Mouse (Mus musculus) limb, embryonic 13.5 days (tissue): ENCODE data around the gene Ak7. TPM values are rescaled to one million over a fixed set of nuclear protein-coding genes. Genes with fewer than 3 reads are reported as not detected.

Experiments
- ATAC-seq: fragments of 200-750 bp; cut with Nextera tagmentation; 2 replicates; pipeline ENCODE4 v1.8.0; 2017; ENCODE audit warnings: low read depth, moderate number of reproducible peaks, moderate TSS enrichment; ENCODE audit not compliant: low FRiP score
- H3K27ac ChIP-seq: fragments of 300-500 bp; sonication (generic); 2 replicates; pipeline ENCODE4 v1.5.1; 2015; ENCODE audit warnings: inconsistent platforms, mild to moderate bottlenecking, moderate library complexity
- H3K27me3 ChIP-seq: fragments of 300-500 bp; sonication (generic); 2 replicates; pipeline ENCODE4 v1.6.1; 2015; ENCODE audit warnings: mild to moderate bottlenecking, inconsistent platforms
- H3K36me3 ChIP-seq: fragments of 300-500 bp; sonication (generic); 2 replicates; pipeline ENCODE4 v1.6.1; 2015; ENCODE audit warnings: inconsistent platforms, mild to moderate bottlenecking, moderate library complexity
- H3K4me1 ChIP-seq: fragments of 300-500 bp; sonication (generic); 2 replicates; pipeline ENCODE4 v1.6.1; 2015; ENCODE audit warnings: inconsistent platforms
- H3K4me2 ChIP-seq: fragments of 300-500 bp; sonication (generic); replicated peaks from 2 replicates; pipeline ENCODE4 v1.6.1; 2015; ENCODE audit warnings: inconsistent platforms, mild to moderate bottlenecking, moderate library complexity
- H3K4me3 ChIP-seq: fragments of 300-500 bp; sonication (generic); 2 replicates; pipeline ENCODE4 v1.5.1; 2015; ENCODE audit warnings: moderate library complexity, mild to moderate bottlenecking, inconsistent platforms
- H3K9ac ChIP-seq: fragments of 300-500 bp; sonication (generic); 2 replicates; pipeline ENCODE4 v1.6.1; 2015; ENCODE audit warnings: mild to moderate bottlenecking, inconsistent platforms
- H3K9me3 ChIP-seq: fragments of 300-500 bp; sonication (generic); 2 replicates; pipeline ENCODE4 v1.6.1; 2016; ENCODE audit warnings: inconsistent platforms
- WGBS: fragments of 180-500 bp; shearing (Covaris S2); methylation state at CpG from one replicate; pipeline ENCODE4 v1.1.7; 2015; 5-methylcytosine and 5-hydroxymethylcytosine counted together
- polyA plus RNA-seq: library from polyadenylated mRNA; unstranded; fragments of >200 nt; fragmentation: Nextera tagmentation; extraction: Ambion mirVana; gene quantifications from 2 replicates; pipeline ENCODE4 v1.2.1, GENCODE M21; 2015

The Ak7 gene
- polyA plus RNA-seq, 1 experiment from 2014 or later, result 0.06 TPM

DNA sequence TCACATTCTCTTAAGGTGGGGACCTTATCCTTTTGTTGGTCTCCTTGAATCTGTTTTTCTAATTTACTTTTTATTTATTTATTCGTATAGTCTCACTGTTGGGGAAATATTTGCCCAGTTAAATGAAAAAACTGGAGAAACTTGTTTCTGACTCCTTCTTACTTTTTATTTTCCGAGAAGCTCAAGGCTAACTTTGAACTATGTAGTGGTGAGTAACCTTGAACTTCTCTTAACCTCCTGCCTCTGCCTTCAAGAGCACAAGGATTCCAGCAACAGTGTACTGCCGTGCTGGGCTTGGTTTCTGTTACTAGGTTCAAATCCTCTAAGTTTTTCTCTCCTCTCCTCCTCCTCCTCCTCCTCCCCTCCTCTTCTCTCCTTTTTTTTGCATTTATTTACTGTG, 55.9 kb downstream of the Ak7 start:
- no peak overlapping the region for H3K4me3 ChIP-seq
- H3K9me3 ChIP-seq, result no peaks in the 10 kb centered on the region
- H3K36me3 ChIP-seq, result no peaks in the 10 kb centered on the region
- no peak overlapping the region for H3K9ac ChIP-seq
- no peak for ATAC-seq
- WGBS, result 67% methylated on average over 3 of the region's 3 CpGs
- no peaks in the 10 kb centered on the region for H3K27me3 ChIP-seq
- H3K4me1 ChIP-seq, result 0 out of 2 replicates have a peak, but pooled peaks cover 3% of the 10 kb centered on the region
- no peak overlapping the region for H3K27ac ChIP-seq
- no peak overlapping the region for H3K4me2 ChIP-seq

DNA sequence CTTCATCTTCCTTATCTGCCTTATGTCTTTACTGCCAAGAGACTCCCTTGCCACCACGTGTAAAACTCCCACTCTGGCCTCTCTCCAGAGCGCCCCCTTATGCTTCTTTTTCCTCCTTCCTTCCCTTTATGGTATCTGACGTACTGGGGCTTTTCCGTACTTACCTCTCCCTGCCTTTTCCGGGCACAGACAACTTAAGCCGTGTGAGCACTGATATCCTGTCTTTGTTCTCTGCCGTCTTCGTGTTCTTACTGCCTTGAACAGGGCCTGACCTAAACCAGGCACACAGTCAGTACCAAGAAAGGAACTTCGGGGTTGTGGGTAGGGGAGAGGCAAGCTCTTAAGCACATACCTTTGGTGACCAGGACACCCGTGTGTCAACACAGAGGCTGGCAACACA, 63.9 kb downstream of the Ak7 start:
- H3K4me2 ChIP-seq, result no peak overlapping the region
- H3K36me3 ChIP-seq, result no peaks in the 10 kb centered on the region
- H3K4me3 ChIP-seq, result no peak overlapping the region
- 66% methylated on average over 10 of the region's 10 CpGs for WGBS
- H3K27ac ChIP-seq, result no peak overlapping the region
- H3K9me3 ChIP-seq, result no peaks in the 10 kb centered on the region
- no peaks in the 10 kb centered on the region for H3K27me3 ChIP-seq
- ATAC-seq, result no peak
- no peak overlapping the region for H3K9ac ChIP-seq
- H3K4me1 ChIP-seq, result no peaks in the 10 kb centered on the region

DNA sequence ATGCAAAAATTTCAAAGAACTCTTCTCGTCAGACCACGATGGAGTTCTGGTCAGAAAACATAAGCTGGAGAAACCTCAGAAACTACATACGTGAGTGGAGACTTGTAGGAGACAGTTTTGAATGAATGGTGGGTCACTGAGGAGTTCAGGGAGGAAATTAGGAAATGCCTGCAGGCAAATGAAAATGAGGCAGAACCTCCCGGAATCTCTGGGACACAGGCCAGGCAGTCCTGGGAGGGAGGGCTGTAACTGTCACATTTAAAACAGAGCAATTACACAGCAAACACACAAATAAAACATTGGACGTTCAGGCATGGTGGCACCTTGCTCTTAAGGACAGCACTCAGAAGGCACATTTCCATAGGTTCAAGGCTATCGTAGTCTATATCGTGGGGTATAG, 69.1 kb downstream of the Ak7 start:
- WGBS, result 64% methylated on average over 7 of the region's 7 CpGs
- no peaks in the 10 kb centered on the region for H3K4me1 ChIP-seq
- H3K4me3 ChIP-seq, result no peak overlapping the region
- H3K27ac ChIP-seq, result no peak overlapping the region
- H3K9ac ChIP-seq, result no peak overlapping the region
- no peak overlapping the region for H3K4me2 ChIP-seq
- ATAC-seq, result no peak
- H3K36me3 ChIP-seq, result no peaks in the 10 kb centered on the region
- H3K27me3 ChIP-seq, result no peaks in the 10 kb centered on the region
- H3K9me3 ChIP-seq, result peaks cover 4% of the 10 kb centered on the region; the same call in 1 of the 2 replicates

DNA sequence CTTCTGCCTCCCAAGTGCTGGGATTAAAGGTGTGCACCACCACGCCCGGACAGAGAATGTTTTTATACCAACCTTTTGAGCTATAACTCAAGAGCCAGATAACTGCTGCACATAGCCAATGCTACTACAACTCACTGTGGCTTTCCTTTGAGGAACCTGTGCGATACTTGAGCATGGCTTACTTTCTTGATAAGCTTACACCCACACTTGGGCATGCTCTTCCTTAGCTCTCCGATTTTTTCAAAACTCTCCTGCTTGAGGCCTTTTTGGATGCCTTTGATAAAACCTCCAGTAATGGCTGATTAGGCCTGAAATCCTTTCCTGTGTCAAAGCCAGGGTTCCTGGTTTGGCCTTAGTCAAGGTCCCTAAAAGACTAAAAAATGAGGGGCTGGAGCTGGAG, 71.9 kb downstream of the Ak7 start:
- H3K4me3 ChIP-seq, result no peak overlapping the region
- ATAC-seq, result no peak
- H3K9ac ChIP-seq, result no peak overlapping the region
- WGBS, result 95% methylated on average over 4 of the region's 4 CpGs
- peaks cover 4% of the 10 kb centered on the region; the same call in 1 of the 2 replicates for H3K9me3 ChIP-seq
- no peak overlapping the region for H3K4me2 ChIP-seq
- H3K27me3 ChIP-seq, result no peaks in the 10 kb centered on the region
- H3K27ac ChIP-seq, result no peak overlapping the region
- H3K4me1 ChIP-seq, result no peaks in the 10 kb centered on the region
- no peaks in the 10 kb centered on the region for H3K36me3 ChIP-seq

DNA sequence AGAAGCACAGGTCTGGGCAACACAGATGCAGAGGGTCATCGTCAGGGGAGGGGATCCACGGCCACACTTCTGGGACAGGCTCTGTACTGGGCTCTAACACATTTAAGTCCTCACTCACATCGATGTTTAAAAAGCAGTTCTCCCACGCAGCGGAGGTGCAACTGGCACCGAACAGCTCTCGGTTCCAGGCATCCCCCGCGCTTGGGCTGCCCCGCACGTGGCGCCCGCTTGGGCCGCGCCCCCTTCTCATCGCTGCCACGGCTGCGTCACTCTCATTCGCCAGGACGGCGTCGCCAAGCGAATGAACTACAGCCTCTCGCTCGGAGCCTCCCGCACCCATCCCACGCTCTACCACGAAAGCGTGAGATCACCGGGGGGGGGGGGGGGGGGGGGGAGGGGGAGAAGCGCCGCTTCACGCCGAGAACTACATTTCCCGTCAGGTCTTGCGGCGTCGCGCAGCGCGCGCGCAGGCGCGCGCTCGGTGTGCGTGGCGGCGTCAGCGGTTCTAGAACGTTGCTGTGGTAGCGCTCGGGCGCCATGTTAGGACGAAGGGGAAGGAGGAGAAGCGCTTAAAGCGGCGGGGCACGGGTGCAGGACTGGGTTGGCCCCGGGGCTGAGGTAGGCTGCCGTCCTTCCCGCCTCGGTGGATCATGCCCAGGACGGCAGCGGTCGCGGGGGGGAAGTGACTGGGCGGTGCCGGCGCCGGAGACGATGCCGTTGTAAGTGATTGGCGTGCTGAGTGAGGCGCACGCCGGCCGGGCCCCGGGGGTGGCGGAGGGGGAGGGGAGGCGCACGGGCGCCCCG, 78.6 kb downstream of the Ak7 start, which contains the start of gene Papola:
Gene Papola (plus strand): TSS at position 499 of the 804 bp plus-strand sequence.
- ATAC-seq, result peak; percentile 93
- H3K27me3 ChIP-seq, result no peaks in the 10 kb centered on the region
- no peaks in the 10 kb centered on the region for H3K9me3 ChIP-seq
- H3K27ac ChIP-seq, result peak within 1 kb of the TSS; percentile 97
- H3K9ac ChIP-seq, result peak within 1 kb of the TSS; percentile 95
- H3K4me2 ChIP-seq, result peak within 1 kb of the TSS; percentile 83
- peak within 1 kb of the TSS; percentile 91 for H3K4me3 ChIP-seq
- WGBS, result under 1% methylated on average over 61 of the region's 85 CpGs
- peaks cover 15% of the 10 kb centered on the region for H3K4me1 ChIP-seq
- H3K36me3 ChIP-seq, result 0 out of 2 replicates have a peak, but pooled peaks cover 3% of the 10 kb centered on the region

DNA sequence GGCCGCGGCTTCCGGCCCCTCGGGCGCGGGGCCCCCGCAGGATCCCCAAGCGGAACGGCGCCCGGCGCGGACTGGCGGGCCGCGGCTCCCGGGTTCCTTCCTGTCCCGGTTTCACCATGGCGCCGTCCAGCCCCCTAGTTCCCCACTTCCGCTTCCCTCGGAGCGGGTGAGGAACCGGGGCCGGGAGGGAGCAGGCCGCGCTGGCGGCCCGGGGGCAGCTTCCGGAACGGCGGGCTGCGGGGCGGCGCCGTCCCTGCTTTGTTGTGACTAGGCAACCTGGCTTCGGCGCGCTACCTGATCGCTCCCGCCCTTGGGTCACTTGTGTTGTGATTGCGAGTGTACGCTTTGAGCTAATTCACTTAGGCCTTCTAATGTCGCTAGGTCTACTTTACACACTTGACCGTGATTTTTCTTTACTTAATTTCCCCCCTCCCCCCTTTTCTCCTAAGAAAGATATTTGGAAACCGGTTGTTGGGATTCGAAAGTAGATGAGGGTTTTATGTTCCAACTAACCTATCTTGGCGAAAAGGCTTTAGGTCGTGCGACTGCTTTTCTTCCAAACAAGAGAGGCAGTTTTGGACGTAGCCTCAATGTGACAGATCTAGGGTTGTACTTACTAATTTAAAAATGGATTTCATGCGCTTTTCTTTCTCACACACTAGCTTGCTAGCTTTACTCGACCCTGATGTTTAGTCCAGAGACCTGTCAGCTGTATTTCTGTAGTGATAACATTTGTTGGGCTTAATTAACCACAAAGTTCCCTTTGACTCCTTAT, 79.4 kb downstream of the Ak7 start:
- ATAC-seq, result peak; percentile 73
- Histone ChIP-seq H3K4me2 (peak overlapping the region; percentile 83), H3K4me1 (peaks cover 15% of the 10 kb centered on the region), H3K27me3 (no peaks in the 10 kb centered on the region), H3K36me3 (0 out of 2 replicates have a peak, but pooled peaks cover 3% of the 10 kb centered on the region), H3K9ac (peak overlapping the region; percentile 95), H3K4me3 (peak overlapping the region; percentile 91), H3K27ac (peak overlapping the region; percentile 97), H3K9me3 (no peaks in the 10 kb centered on the region)
- under 1% methylated on average over 35 of the region's 53 CpGs for WGBS

DNA sequence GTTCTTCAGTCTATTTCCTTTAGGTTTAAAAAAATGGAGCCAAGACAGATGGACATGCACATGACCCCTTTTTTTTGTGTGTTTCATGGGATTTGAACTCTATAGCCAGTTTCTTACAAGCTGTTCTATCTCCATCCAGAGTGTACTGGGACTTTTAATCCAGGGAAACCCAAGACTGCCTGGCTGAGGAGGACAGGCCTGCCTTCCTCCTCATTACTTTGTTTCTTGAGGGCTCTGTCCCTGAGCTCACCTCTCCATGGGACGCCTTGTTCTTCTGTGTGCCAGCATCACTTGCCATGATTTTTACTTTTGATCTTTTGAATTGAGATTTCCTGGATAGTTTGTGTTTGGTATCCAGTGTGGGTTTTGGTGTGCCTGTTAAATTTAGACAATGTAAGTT, 80.3 kb downstream of the Ak7 start:
- no peaks in the 10 kb centered on the region for H3K27me3 ChIP-seq
- no peak for ATAC-seq
- H3K9ac ChIP-seq, result peak overlapping the region; percentile 95
- no peaks in the 10 kb centered on the region for H3K9me3 ChIP-seq
- H3K27ac ChIP-seq, result no peak overlapping the region
- peaks cover 3% of the 10 kb centered on the region; the same call in 1 of the 2 replicates for H3K36me3 ChIP-seq
- H3K4me3 ChIP-seq, result peak overlapping the region; percentile 91
- WGBS, result 81% methylated on average over 1 of the region's 1 CpGs
- peak overlapping the region; percentile 83 for H3K4me2 ChIP-seq
- H3K4me1 ChIP-seq, result peaks cover 15% of the 10 kb centered on the region

DNA sequence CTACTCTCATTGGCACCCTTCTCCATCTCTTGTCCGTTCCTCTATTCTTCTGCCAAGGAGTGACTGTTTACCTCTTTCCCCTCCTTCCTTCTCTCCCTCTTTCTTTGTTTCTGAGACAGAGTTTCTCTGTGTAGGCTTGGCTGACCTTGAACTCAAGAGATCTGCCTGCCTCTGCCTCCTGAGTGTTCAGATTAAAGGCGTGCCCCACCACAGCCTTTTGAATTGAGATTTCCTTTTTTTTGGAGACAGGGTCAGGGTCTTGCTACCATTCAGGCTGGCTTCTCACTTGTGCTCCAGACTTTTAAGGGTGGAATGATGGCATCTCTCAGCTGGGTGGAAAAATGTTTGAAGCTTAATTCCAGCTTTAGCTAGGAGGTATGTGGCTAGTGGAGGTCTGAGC, 81.8 kb downstream of the Ak7 start:
- H3K4me2 ChIP-seq, result no peak overlapping the region
- no peak overlapping the region for H3K27ac ChIP-seq
- H3K9me3 ChIP-seq, result no peaks in the 10 kb centered on the region
- ATAC-seq, result no peak
- no peaks in the 10 kb centered on the region for H3K27me3 ChIP-seq
- H3K36me3 ChIP-seq, result peaks cover 3% of the 10 kb centered on the region; the same call in 1 of the 2 replicates
- H3K4me3 ChIP-seq, result no peak overlapping the region
- no peak overlapping the region for H3K9ac ChIP-seq
- 100% methylated on average over 2 of the region's 2 CpGs for WGBS
- peaks cover 15% of the 10 kb centered on the region for H3K4me1 ChIP-seq

DNA sequence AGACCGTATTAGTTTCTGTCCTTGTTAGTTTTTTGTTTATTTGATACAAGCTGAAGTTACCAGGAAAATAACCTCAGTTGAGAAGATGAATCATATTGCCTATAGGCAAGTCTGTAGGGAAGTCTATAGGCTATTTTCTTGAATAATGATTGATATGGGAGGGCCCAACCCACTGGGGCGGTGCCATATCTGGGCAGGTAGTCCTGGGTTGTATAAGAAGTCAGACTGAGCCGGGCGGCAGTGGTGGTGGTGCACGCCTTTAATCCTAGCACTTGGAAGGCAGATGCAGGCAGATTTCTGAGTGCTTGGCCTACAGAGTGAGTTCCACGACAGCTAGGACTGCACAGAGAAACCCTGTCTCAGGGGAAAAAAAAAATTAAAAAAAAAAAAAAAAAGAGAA, 84.1 kb downstream of the Ak7 start:
- 90% methylated on average over 6 of the region's 6 CpGs for WGBS
- Histone ChIP-seq H3K9ac (no peak overlapping the region), H3K9me3 (no peaks in the 10 kb centered on the region), H3K27me3 (no peaks in the 10 kb centered on the region), H3K36me3 (peaks cover 5% of the 10 kb centered on the region), H3K4me3 (no peak overlapping the region), H3K27ac (no peak overlapping the region), H3K4me1 (peaks cover 15% of the 10 kb centered on the region), H3K4me2 (no peak overlapping the region)
- ATAC-seq, result no peak

DNA sequence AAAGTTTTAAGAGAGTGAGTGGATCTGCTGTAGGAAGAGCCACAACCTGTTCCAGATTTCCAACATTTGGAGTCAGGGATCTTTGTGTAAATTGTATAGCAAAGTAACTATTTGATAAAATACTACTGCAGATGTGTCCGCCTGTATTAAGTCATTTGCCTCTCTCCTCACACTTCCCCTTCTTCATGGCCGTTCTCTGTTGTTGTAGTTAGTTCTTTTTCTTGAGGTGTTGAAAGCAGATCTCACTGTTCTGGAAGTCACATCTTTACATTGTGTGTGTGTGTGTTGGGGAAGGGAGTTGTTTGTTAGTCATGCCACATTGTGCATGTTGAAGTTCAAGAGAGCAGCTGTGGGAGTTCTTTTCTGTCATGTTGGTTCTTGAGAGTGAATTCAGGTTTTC, 89.1 kb downstream of the Ak7 start:
- Histone ChIP-seq H3K9me3 (no peaks in the 10 kb centered on the region), H3K4me3 (no peak overlapping the region), H3K27ac (no peak overlapping the region), H3K4me1 (no peaks in the 10 kb centered on the region), H3K27me3 (no peaks in the 10 kb centered on the region), H3K9ac (no peak overlapping the region), H3K36me3 (peaks cover 13% of the 10 kb centered on the region), H3K4me2 (no peak overlapping the region)
- 86% methylated on average over 2 of the region's 2 CpGs for WGBS
- no peak for ATAC-seq

DNA sequence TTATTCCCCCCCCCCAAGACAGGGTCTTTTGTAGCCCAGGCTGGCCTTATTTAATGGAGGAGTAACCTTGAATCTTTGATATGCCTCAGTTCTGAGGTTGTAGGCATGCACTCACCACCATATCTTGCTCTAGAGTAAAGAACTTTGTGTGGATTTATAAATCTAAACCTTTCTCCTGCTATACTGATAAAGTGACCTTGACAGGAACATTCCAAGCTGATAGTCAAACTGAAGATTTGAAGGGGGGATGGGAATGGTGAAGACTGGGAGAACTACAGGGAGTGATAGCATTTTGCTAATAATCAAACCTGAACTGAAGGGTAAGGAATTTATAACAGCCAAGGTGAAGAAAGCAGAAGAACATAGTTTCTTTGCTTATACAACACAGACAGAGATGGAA, 92.2 kb downstream of the Ak7 start:
- Histone ChIP-seq H3K4me1 (no peaks in the 10 kb centered on the region), H3K9ac (no peak overlapping the region), H3K27me3 (no peaks in the 10 kb centered on the region), H3K36me3 (peaks cover 31% of the 10 kb centered on the region), H3K4me3 (no peak overlapping the region), H3K27ac (no peak overlapping the region), H3K4me2 (no peak overlapping the region), H3K9me3 (no peaks in the 10 kb centered on the region)
- no peak for ATAC-seq

DNA sequence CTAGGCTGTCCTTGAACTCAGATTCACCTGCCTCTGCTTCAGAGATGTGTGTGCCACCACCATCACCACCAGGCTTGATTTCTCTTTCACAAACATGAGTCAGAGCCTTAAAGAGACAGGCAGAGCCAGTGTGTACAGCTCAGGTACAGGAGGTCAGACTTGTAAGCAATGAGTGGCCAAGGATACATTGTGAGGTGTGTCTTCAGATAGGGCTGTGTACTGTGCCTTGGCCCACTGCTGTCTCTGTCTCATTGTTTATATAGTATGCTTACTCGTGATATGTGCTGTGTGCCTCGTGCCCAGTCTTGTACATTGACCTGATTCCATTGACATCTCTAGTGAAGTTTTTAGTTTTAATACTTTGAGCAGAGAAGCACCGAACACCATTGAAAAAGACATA, 100.0 kb downstream of the Ak7 start:
- Histone ChIP-seq H3K27ac (no peak overlapping the region), H3K4me3 (no peak overlapping the region), H3K4me2 (no peak overlapping the region), H3K4me1 (no peaks in the 10 kb centered on the region), H3K9ac (no peak overlapping the region), H3K36me3 (peaks cover 67% of the 10 kb centered on the region), H3K27me3 (no peaks in the 10 kb centered on the region), H3K9me3 (no peaks in the 10 kb centered on the region)
- ATAC-seq, result no peak
- WGBS, result 94% methylated on average over 3 of the region's 3 CpGs
